Mouse (Mus musculus) hindlimb bud, embryonic 11.5 days (tissue): Measurements from ENCODE around the gene Dgki.
A peak's percentile ranks its signal among the peaks of the same experiment; 100 is the strongest.
"Not testable (repeated sequence)": the region's sequence is repeated elsewhere in the genome, so short reads cannot be mapped to it uniquely, and the experiment has no call there.

Experiments used
- DNase-seq: peaks from one replicate; pipeline ENCODE4 v3.0.0-alpha.2; 2012; ENCODE audit warnings: low read depth, low spot score; ENCODE audit errors: extremely low spot score

The Dgki gene

GRCm38 (mm10) chr6:37150483-37150882 is 149.5 kb downstream of the Dgki start:
- no peak for DNase-seq

GRCm38 (mm10) chr6:37150038-37150437 is 149.9 kb downstream of the Dgki start:
- no peak for DNase-seq

GRCm38 (mm10) chr6:37149196-37149595 is 150.8 kb downstream of the Dgki start:
- no peak for DNase-seq

- DNase-seq: no peak
Measured at GRCm38 (mm10) chr6:37147431-37148022, 152.5 kb downstream of the Dgki start.

- DNase-seq: no peak
Measured at GRCm38 (mm10) chr6:37143867-37144163, 156.2 kb downstream of the Dgki start.

- no peak for DNase-seq
Measured at GRCm38 (mm10) chr6:37142991-37143866, 156.8 kb downstream of the Dgki start.

GRCm38 (mm10) chr6:37138816-37139215 is 161.2 kb downstream of the Dgki start:
- DNase-seq: no peak

- no peak for DNase-seq
Measured at GRCm38 (mm10) chr6:37131257-37131656, 168.7 kb downstream of the Dgki start.

- DNase-seq: no peak
Measured at GRCm38 (mm10) chr6:37120417-37121154, 179.4 kb downstream of the Dgki start.

GRCm38 (mm10) chr6:37119205-37119604 is 180.8 kb downstream of the Dgki start:
- no peak for DNase-seq

GRCm38 (mm10) chr6:37113048-37113447 is 186.9 kb downstream of the Dgki start:
- no peak for DNase-seq

GRCm38 (mm10) chr6:37106236-37106635 is 193.7 kb downstream of the Dgki start:
- DNase-seq: not testable (repeated sequence)

- no peak for DNase-seq
Measured at GRCm38 (mm10) chr6:37100413-37100812, 199.6 kb downstream of the Dgki start.

- peak; percentile 83 for DNase-seq
Measured at GRCm38 (mm10) chr6:37097356-37098155, 202.4 kb downstream of the Dgki start.

- no peak for DNase-seq
Measured at GRCm38 (mm10) chr6:37096840-37097305, 203.1 kb downstream of the Dgki start.

- no peak for DNase-seq
Measured at GRCm38 (mm10) chr6:37089148-37090111, 210.6 kb downstream of the Dgki start.

GRCm38 (mm10) chr6:37082990-37083389 is 217.0 kb downstream of the Dgki start:
- DNase-seq: no peak

- no peak for DNase-seq
Measured at GRCm38 (mm10) chr6:37072401-37073016, 227.5 kb downstream of the Dgki start.

GRCm38 (mm10) chr6:37069836-37070600 is 230.0 kb downstream of the Dgki start:
- no peak for DNase-seq
